Mouse (Mus musculus) right cerebral cortex, postnatal 14 days (tissue): ENCODE data around the gene Gm28308.

Experiments used
- DNase-seq: peaks from one replicate; pipeline ENCODE4 v3.0.0; 2022

Gm28308 gene

DNA sequence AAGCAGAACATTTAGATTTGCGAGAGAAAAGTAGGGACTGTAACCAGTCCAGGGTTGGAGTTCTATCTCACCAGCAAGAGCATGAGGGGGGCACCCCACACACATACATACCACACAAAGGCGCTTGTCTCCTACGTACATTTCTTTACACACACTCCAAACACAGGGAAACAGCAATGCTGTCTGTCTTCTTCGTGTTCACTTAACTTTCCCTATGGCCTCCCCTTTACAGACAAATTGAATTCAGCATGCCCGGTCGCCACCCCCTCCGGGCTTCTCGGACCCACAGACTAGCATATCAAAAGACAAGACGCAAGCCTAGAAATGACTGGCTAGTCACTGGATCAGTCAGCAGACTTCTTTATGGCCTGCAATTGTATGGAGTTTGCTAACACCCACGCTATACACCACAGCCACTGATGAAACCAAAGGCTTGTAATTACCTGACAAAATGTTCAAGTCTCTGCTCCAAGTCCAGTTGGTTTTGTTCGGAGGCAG is 32.9 kb downstream of the Gm28308 start:
- no peak for DNase-seq

DNA sequence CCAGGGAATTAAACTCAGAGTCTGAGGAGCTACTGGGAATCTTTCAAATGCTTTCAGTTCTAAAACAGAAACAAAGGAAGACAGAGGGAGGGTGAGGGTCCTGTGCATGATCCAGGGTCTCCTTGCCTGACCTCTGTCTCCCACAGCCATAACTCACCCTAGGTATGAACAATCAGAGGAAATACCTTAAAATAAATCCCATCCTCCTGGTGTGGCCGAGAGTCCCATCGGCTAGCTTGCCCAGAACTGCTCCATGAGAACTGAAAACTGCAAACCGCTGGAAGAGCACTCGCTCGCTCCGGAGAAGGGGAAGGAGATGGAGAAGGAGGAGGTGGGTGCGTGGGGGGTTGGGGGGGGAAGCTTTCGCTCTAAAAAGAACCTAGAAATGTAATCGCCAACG is 33.4 kb downstream of the Gm28308 start:
- no peak for DNase-seq

- no peak for DNase-seq
Measured at GRCm38 (mm10) chr6:52178918-52179665, 34.0 kb downstream of the Gm28308 start.

GRCm38 (mm10) chr6:52177806-52178205 is 35.3 kb downstream of the Gm28308 start:
- DNase-seq, result no peak

- no peak for DNase-seq
Measured at GRCm38 (mm10) chr6:52177061-52177735, 35.9 kb downstream of the Gm28308 start, which contains the start of gene 5730596B20Rik. Gene 5730596B20Rik (plus strand): TSS chr6:52177498.

DNA sequence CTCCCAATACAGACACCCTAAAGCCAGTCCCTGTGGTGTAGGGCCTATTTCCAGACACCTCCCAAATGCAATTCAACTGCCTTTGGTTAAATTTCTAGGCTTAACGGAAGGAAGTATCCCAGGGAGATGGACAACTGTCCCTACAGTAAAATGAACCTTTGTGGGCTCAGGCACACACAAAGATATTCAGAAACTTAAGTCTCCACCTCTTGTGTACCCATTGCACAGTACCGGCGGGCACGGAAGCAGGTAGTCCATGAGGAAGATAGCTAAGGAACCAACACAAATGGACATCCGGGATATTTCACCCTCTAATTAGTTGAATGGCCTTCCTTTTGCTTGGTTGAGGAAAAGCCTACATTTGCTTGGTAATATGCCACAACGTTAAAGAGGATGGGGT is 36.7 kb downstream of the Gm28308 start:
- DNase-seq, result no peak

DNA sequence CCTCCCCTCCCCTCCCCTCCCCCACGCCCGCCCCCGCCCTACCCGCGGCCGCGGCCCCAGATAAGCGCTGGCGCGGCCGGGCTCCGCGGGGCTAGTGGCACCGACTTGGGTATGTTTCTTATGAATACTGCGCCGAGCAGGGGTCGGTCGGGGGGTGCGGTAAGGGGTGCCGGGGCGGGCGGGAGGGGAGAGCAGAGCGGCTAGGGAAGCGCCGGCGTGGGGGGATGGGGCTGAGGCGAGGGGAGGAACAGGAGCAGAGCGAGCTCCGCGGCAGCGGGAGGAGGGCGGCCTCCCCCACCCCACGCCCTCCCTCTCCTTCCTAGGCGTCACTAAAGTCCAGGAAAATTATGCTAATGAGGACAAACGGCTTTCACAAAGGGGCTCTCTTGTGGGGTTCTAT is 37.3 kb downstream of the Gm28308 start:
- no peak for DNase-seq

DNA sequence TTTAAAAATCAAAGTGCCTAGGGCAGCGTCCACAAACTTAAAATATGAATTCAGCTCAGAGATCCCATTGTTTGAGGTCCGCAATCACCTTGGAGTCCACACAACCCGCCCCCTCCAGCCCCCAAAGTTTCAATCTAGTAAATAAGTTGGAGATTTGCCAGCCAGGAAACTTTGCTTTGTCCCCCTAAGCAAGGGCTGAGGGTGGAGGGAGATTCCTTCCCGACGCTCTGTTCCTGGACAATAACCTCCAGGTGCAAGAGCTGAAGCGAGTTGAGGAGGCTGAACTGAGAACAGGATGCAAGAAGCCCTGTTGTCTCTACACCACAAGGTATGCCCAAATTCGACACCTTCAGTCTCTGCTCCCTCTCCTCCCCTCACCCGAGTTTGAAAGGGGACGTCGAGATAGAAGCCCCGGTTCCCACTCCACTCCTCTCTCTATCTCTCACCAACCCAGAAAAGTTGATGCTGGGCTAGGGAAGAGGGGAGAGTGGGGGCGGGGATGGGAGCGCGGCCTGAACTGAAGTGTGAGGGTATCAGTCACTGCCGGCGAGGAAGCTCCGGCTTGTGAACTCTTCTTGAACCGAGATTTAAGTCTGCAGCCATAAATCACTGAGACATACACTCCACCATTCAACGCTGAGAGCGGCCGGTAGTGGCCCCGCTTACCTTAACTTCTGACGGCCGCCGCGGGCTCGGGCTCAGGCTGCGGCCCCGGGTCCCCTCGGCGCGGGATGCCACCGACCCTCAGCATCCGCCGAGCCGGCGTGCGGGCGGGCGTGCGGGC is 38.0 kb downstream of the Gm28308 start:
- DNase-seq, result no peak

DNA sequence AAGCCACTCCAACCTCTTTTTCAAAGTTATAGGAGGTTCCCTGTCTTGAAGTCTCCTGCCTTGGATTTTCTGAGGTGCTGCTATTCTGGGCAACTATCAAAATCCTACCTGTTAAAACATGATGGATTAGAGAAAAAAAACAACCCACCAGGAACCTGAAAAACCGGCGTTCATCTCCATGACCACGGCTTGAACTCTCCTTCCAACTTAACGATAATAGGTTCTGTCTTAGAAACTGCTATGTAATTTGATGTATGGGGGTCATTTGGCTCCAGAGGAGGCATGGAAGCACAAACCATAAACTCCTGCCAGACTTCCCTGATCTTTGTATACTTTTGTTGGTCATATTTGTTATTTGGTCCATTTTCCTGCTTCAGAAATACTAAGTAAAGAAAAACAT is 39.5 kb downstream of the Gm28308 start:
- no peak for DNase-seq

DNA sequence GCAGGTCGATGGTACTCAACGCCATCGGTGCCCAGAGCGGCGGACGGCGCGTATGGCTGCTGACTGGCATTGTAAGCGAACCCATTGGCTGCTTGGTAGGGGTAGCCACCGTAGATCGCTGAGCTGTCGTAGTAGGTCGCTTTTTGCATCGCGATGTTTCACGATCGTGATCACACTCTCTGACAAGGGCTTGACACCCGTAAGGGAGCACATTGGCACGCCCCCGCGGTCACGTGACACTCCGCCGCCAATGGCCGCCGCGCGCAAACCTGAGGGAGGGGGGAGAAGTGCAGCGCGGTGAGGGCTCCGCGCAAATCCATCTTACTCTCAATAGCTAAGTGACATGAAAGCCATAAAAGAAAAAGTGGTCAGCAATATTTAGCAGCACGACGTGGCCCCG is 40.6 kb downstream of the Gm28308 start:
- DNase-seq, result no peak

DNA sequence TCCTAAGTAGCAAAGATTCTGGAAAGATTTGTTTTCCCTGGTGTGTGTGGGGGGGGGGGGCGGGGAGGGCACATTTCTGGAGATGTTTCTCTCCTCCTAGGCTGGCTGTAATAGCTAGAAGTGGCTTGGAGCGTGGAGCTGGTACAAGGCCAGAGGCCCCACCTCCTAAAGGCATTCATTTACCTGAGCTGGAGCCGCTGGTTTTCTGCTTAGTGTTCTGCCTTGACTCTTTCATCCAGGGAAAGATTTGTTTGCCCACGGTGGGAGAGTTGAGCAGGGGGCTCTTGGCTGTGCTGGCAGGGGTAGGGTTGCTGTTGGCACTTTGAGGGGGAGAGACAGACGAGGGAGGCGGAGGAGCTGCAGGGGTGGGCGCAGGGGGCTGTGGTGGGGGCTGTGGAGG is 41.2 kb downstream of the Gm28308 start:
- no peak for DNase-seq

GRCm38 (mm10) chr6:52171331-52171730 is 41.8 kb downstream of the Gm28308 start:
- no peak for DNase-seq

DNA sequence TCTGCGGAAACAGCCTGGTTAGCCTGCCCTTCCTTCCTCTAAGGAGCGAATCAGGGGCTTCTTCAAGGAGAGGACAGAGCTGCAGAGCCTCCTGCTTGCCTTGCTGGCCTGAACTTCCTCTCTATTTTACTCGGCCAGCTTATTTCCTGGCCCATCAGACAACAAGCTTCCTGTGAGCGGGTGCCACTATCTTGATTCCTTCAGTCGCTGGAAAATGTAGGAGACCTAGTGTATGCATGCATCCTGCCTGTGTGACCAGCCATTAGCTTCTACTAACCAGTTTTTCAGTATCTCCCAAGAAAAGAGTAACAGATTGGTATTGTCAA is 42.3 kb downstream of the Gm28308 start:
- DNase-seq, result no peak

DNA sequence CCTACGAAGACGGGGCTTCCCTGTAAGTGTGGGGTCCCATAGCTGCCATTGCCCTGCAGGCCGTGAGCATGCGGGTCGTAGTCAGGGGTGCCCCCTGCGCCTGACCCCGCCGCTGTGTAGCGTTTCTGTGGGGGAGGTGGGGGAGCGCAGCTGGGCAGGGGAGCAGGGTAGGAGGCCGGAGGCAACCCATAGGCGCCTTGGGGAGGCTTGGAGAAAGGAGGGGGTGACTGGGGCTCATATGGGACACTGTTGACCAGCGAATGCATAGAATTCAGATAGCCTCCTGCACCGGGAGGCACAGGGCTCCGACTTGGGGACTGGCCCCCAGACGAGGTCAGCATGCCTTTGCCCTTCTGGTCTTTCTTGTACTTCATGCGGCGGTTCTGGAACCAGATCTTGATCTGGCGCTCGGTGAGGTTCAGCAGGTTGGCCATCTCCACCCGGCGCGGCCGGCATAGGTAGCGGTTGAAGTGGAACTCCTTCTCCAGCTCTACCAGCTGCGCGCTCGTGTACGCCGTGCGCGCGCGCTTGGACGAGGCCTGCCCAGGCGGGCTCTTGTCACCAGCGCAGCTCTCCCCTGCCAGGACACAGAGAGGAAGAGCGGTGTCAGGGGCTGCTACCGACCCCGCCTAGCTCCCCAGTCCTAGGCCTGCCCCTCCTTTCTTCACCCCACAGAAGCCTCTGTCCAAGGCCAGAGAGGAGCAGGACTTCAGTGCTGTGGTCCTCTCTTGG is 42.8 kb downstream of the Gm28308 start:
- no peak for DNase-seq

DNA sequence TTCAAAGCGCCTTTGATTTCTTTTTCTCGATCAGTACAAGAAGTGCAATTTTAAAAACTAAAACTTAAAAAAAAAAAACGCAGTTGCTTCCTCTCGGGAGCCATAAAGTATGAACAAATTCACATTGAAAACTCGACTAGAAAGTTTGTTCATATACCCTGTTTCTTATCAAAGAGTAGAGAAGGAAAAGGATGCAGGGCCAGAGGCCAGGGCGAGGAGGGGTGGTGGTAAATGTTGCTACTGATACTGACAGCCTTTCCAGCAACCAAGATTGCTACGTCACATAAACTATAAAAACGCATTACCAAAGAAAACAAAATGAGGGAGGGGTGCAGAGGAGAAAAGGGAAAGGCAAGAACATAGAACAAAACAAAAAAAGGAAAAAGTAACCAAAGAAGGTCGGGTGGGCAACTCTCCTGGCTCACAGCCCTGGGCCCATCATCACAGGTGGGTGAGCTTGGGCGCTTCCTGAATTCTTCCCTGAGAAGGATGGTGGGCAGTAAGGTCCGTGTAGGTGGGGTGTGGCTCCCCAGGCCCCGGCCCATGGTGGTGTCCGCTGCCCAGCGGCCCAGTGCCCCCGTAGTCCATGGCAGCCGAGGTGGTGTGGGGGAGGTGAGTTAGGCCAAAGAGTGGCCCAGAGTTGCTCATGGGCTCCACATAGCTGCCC is 43.5 kb downstream of the Gm28308 start:
- no peak for DNase-seq

DNA sequence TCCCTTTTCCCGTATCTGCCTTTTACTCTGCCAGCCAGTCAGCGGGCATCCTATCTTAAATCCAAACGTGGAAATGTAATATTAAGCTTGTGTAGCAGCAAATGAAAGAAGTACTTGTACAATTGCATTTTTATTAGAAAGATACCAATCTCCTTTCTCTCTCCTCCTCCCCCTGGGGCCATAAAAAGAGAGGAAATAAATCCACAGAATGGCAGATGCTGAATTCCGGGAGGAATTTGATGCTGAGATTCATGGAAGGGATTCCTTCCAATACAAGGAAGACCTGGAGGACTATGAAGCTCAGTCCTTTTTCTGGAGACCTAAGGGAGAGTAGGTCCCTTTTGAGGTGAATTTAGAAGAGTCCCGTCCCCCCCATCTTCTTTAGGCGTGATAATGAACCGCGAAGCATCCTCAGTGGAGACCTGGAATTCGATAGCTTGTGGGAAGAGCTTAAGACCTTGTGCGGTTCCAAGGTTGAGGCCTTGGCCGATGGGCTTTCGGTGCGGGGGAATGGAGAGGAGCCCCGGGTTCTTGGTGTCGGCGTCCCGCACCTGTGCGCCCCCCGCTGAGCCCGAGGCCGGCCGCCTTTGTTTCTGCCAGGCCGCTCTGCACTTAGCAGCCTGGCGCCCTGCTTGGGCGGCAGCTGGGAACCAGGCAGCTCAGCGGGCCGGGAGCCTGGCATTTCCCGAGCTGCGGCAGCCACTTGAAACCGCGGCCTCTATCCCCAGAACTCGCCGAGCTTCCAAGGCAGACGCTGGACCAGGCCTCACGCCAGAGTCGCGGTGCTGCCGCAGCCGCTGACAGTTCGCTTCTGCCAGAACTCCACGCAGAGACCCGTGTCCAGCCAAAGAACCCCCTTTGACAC is 44.7 kb downstream of the Gm28308 start:
- DNase-seq, result no peak

- no peak for DNase-seq
Measured at GRCm38 (mm10) chr6:52167736-52168161, 45.4 kb downstream of the Gm28308 start.

DNA sequence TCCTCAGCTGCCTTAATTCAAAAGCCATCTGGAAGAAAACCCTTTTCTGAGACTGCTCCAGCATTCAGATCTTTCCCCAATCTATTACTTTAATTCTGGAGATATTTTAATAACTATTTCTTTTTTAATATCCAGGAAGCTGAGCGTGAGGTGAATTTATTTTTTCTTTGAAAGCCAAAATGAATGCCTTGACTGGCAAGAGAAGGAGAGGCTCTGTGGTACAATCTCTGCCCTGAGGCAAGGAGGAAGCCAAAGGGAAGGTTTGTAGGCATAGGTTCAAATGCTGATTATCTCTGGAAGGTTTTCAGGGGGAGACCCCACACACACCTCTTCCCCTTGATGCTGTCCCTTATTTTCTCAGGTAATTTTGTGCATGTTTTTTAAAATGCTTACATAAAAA is 46.0 kb downstream of the Gm28308 start:
- no peak for DNase-seq

DNA sequence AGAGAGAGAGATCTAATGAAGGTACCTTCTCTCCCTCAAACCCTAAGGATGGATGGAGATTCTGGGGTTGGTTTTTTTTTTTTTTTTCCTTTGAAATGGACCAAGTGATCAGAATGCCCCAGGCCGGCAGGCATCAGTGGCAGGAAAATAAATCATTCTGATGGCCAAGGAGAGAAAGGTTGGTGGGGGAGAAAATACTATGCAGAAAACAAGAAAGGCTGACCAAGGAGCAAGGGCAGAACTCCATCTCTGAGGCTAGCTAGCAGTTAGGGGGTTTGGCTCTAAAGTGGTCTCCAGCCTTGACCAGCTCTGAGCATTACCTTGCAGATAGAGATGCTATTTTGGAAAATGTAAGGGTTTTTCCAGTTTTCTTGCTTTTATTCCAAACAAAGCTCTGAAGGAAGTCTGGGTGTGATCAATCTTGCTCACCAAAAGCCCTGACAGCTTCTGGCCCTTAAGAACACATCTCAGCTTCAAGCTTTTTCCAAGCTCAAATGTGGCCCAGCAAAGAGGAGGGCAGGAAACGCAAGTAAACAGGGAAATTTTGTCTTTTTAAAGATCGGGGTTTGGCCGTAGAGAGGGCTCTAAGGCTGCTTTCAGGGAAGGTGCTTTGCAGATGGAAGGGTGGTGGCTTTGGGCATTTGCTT is 46.6 kb downstream of the Gm28308 start:
- no peak for DNase-seq

DNA sequence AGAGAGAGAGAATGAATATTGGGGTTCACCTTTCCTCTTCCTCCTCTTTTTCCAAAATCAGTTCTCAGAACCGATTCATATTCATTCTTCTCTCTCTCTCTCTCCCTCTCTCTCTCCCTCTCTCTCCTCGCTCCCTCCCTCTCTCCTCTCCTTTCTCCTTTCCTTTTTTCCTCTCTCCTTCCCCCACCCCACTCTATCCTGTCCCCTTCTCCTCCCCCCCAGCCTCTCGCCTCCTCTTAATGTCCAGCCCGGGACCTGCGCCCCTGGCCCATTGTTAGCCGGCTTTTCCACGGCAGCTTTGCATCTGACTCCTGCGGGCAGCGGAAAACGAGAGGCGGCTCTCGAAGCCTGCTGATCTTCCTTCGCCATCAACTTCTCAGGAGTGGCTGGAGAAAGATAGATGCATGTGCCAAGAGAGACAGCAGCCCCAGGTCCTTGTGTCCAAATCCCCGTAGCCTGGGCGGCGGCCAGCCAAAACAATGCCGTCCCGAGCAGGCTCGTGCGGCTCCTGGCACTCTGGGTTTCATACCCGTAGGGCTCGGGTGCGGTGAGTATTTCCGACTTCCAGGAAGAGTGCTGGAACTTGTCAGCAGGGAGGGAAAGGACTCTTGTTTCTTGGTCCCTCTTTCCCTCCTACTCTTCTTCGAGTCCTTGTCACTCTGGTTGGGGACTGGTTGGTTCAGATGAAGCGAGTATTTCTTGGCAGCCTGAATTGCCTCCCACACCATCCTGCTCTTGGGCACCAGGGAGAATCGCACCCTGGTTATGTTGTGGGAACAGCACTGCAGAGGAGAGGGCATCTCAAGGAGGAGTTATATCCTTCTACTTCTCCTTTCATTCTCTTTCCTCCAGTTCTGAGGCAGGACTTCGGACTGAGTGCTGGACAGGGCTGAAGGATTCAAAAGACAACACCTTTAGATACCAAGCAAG is 47.4 kb downstream of the Gm28308 start:
- no peak for DNase-seq
